Mouse (Mus musculus) layer of hippocampus, adult 8-10 months (tissue): Measurements from ENCODE around the gene Olfr536. TPM values are rescaled to one million over a fixed set of nuclear protein-coding genes. Genes with fewer than 3 reads are reported as not detected.
"Not testable (repeated sequence)": the region's sequence is repeated elsewhere in the genome, so short reads cannot be mapped to it uniquely, and the experiment has no call there.

ENCODE experiments used
- DNase-seq, 2 experiments: peaks; one replicate each; pipeline ENCODE4 v3.0.0; 2022; ENCODE audit warnings: low spot score in 2 of 2
- total RNA-seq, 4 experiments: library from RNA; stranded (reverse); gene quantifications; 2 replicates each; pipeline ENCODE4 v1.2.4; 2022

Gene Olfr536
- not detected for total RNA-seq

- DNase-seq: peak; percentile 17 to 51
These were observed at the start of gene Olfr536 for GRCm38 (mm10) chr7:140507346-140508021. TSS of gene Olfr536 (minus strand) at chr7:140507396.

GRCm38 (mm10) chr7:140539746-140540145, 32.5 kb upstream of the Olfr536 start:
- no peak for DNase-seq

GRCm38 (mm10) chr7:140494702-140495101, 12.5 kb downstream of the Olfr536 start:
- no peak for DNase-seq

- no peak for DNase-seq
These were observed 13.0 kb downstream of the Olfr536 start for GRCm38 (mm10) chr7:140494231-140494630.

DNA sequence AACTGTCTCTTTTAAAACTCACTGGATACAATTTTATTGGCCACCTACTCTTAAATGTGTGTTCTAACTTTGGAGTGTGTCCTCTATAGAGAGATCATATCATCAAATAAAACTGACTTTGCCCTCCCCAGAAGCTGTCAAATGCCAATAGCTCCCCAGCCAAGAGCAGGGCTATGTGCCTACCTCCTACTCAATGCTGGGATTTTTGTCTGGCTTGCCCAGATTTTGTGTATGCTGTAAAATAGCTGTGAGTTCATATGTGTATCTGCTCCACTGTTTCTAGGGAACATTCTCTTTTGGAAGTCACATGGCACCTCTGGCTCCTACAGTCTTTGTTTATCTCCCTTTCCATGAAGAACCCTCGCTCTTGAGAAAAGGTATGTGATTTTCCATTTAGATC, 18.2 kb downstream of the Olfr536 start:
- DNase-seq: no peak

GRCm38 (mm10) chr7:140483916-140484315, 23.3 kb downstream of the Olfr536 start, which contains the start of gene Olfr535:
TSS of gene Olfr535 (plus strand) at chr7:140484216.
- no peak for DNase-seq

GRCm38 (mm10) chr7:140478733-140479132, 28.5 kb downstream of the Olfr536 start:
- peak; percentile 81 to 85 for DNase-seq

- no peak for DNase-seq
These were observed 29.3 kb downstream of the Olfr536 start for GRCm38 (mm10) chr7:140477886-140478285.

GRCm38 (mm10) chr7:140463070-140463469, 44.1 kb downstream of the Olfr536 start, which contains the start of gene Olfr533:
TSS of gene Olfr533 (plus strand) at chr7:140463370.
- DNase-seq: not testable (repeated sequence)

Other genes with a start within 250 kb of the Olfr536 start
- not detected for gene Olfr525, start 186.5 kb downstream of the Olfr536 start, total RNA-seq
- gene Olfr527, start 173.4 kb downstream of the Olfr536 start, total RNA-seq: not detected
- gene Olfr60, start 145.7 kb downstream of the Olfr536 start, total RNA-seq: not detected
- not detected for gene Olfr530, start 131.1 kb downstream of the Olfr536 start, total RNA-seq
- gene Olfr531, start 104.5 kb downstream of the Olfr536 start, total RNA-seq: not detected
- gene Olfr532, start 85.8 kb downstream of the Olfr536 start, total RNA-seq: not detected
- not detected for gene Olfr533, start 44.0 kb downstream of the Olfr536 start, total RNA-seq
- under 1 TPM in 3 of 4 experiments, not detected in 1; 0.29 to 0.96 (median 0.43) TPM for gene Olfr535, start 23.2 kb downstream of the Olfr536 start, total RNA-seq
- not detected for gene Olfr538, start 60.5 kb upstream of the Olfr536 start, total RNA-seq
- under 1 TPM; 0.14 to 0.87 (median 0.40) TPM for gene Olfr46, start 93.9 kb upstream of the Olfr536 start, total RNA-seq
- gene Olfr61, start 121.6 kb upstream of the Olfr536 start, total RNA-seq: not detected
- gene Olfr53, start 139.1 kb upstream of the Olfr536 start, total RNA-seq: under 1 TPM in 1 of 4 experiments, not detected in 3; 0.54 TPM
- gene Olfr539, start 152.5 kb upstream of the Olfr536 start, total RNA-seq: under 1 TPM; 0.18 to 0.36 (median 0.26) TPM
- under 1 TPM; 0.04 to 0.12 (median 0.08) TPM for gene Olfr45, start 174.6 kb upstream of the Olfr536 start, total RNA-seq
- under 1 TPM in 1 of 4 experiments, not detected in 3; 0.23 TPM for gene Olfr541, start 189.9 kb upstream of the Olfr536 start, total RNA-seq